Mouse (Mus musculus) liver, embryonic 14.5 days (tissue): Measurements from ENCODE around the gene Hc. TPM values are rescaled to one million over a fixed set of nuclear protein-coding genes. Genes with fewer than 3 reads are reported as not detected.

Experiments used
- ATAC-seq: fragments of 200-750 bp; cut with Nextera tagmentation; 2 replicates; pipeline ENCODE4 v1.8.0; 2017; ENCODE audit warnings: moderate number of reproducible peaks, mild to moderate bottlenecking, moderate library complexity; ENCODE audit not compliant: insufficient read depth
- DNase-seq, 3 experiments: peaks; one replicate each; pipeline ENCODE4 v3.0.0-alpha.2; 2012 to 2013; ENCODE audit warnings: low read depth in 3 of 3, low spot score in 3 of 3
- H3K27ac ChIP-seq: fragments of 300-500 bp; sonication (generic); 2 replicates; pipeline ENCODE4 v1.5.1; 2014; ENCODE audit warnings: moderate library complexity, mild to moderate bottlenecking, control low read depth, inconsistent platforms
- H3K27me3 ChIP-seq: fragments of 300-500 bp; sonication (generic); 2 replicates; pipeline ENCODE4 v1.6.1; 2014; ENCODE audit warnings: mild to moderate bottlenecking, low read length, moderate library complexity; ENCODE audit not compliant: control insufficient read depth, insufficient read depth
- H3K36me3 ChIP-seq: fragments of 300-500 bp; sonication (generic); replicated peaks from 2 replicates; pipeline ENCODE4 v1.6.1; 2014; ENCODE audit warnings: low read depth; ENCODE audit not compliant: control insufficient read depth, insufficient read depth
- H3K4me1 ChIP-seq, 2 experiments: fragments of 200-500 bp in 1 of 2; fragments of 300-500 bp in 1 of 2; sonication (generic) in 1 of 2; replicated peaks; 2 replicates each; pipeline ENCODE4 v1.6.1; 2012 to 2014; ENCODE audit warnings: antibody characterized with exemption in 1 of 2, inconsistent platforms in 1 of 2, low read length in 1 of 2; ENCODE audit not compliant: control insufficient read depth in 2 of 2, insufficient read depth in 2 of 2
- H3K4me2 ChIP-seq: fragments of 300-500 bp; sonication (generic); 2 replicates; pipeline ENCODE4 v1.6.1; 2014; ENCODE audit warnings: low read depth, mild to moderate bottlenecking, control low read depth, moderate library complexity
- H3K4me3 ChIP-seq, 2 experiments: fragments of 200-500 bp in 1 of 2; fragments of 300-500 bp in 1 of 2; sonication (generic) in 1 of 2; 2 replicates each; pipeline ENCODE4 v1.5.1; 2012 to 2014; ENCODE audit warnings: low read depth in 2 of 2, low read length in 2 of 2, mild to moderate bottlenecking in 2 of 2, control low read depth in 1 of 2, inconsistent platforms in 1 of 2, moderate library complexity in 1 of 2; ENCODE audit not compliant: insufficient read depth in 1 of 2
- H3K9ac ChIP-seq: fragments of 300-500 bp; sonication (generic); replicated peaks from 2 replicates; pipeline ENCODE4 v1.6.1; 2014; ENCODE audit warnings: mild to moderate bottlenecking, control low read depth, moderate library complexity
- H3K9me3 ChIP-seq: fragments of 300-500 bp; sonication (generic); 2 replicates; pipeline ENCODE4 v1.6.1; 2016; ENCODE audit warnings: low read length, mixed read lengths; ENCODE audit not compliant: control insufficient read depth
- CTCF ChIP-seq: IDR thresholded peaks from 2 replicates; pipeline ENCODE4 v1.5.1; 2016; ENCODE audit warnings: antibody characterized with exemption, low read depth, control low read depth
- EP300 ChIP-seq: IDR thresholded peaks from 2 replicates; pipeline ENCODE4 v1.6.1; 2016; ENCODE audit warnings: antibody characterized with exemption, low read depth
- WGBS: fragments of 180-500 bp; shearing (Covaris S2); extraction: QIAGEN DNeasy Blood & Tissue Kit; methylation state at CpG from one replicate; pipeline ENCODE4 v1.1.7; 2014; ENCODE audit not compliant: insufficient replicate concordance; 5-methylcytosine and 5-hydroxymethylcytosine counted together
- polyA plus RNA-seq, 2 experiments: library from polyadenylated mRNA; depleted of rRNA in 1 of 2; stranded (reverse) in 1 of 2; unstranded in 1 of 2; fragments of >200 nt; fragmentation: Nextera tagmentation in 1 of 2; extraction: Ambion mirVana in 1 of 2; gene quantifications; 2 replicates each; pipeline versions ENCODE4 v1.2.1 to v1.2.3; 2012 to 2014

The Hc gene
- polyA plus RNA-seq, 2 experiments: 37.4 to 56.3 TPM

DNA sequence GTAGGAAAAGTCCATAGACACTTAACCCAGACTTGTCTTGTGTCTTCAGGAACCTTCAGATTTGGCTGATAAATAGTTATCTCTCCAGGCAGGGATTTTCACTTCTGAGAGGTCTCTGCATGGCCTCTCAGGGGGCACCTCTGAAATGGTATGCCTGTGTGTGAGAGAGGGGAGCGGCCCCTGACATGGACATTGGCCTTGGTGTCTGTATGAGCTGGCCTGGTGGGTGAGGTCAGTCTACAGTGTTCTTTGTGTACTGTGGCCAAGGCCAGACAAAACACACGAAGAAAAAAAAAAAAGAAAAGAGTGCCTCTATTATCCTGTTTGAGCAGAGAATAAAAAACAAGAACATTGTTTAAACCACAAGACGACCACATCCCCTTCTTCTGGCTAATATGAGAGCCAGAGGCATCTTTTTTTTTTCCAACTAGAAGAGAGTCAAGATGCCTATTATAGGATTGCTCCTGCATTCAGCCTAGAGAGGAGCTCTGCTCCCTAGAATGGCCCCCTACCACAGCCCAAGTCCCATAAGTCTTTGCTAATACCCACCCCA, 81.7 kb downstream of the Hc start:
- Histone ChIP-seq H3K4me2 (no peak overlapping the region), H3K9me3 (no peaks in the 10 kb centered on the region), H3K4me3 (no peak overlapping the region), H3K36me3 (no peaks in the 10 kb centered on the region), H3K9ac (no peak overlapping the region), H3K4me1 (peaks cover 0 to 22% of the 10 kb centered on the region in 2 experiments; a peak in 2 of 4 replicates), H3K27me3 (no peaks in the 10 kb centered on the region), H3K27ac (no peak overlapping the region)
- ATAC-seq (no peak), DNase-seq (no peak)
- WGBS: 13% methylated on average over 3 of the region's 3 CpGs
- TF ChIP-seq CTCF: no peak
- no peak for TF ChIP-seq EP300

DNA sequence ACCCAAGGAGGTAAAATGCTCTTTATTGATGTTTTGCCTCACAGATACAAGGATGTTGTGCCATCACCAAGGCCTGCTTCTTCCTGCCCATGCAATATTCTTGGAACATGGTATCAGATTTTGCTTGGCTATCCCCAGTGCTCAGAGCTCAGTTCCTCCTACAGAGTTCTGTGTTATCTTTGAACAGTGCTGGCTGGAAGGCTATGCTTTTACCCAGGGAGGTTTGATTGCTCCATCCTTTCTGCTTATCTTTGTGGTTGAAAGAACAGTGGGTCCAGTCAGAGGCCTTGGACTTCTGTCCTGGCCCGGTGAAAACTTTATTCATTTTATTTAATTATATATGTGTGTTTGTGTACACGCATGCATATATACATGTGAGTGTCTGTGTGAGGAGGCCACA, 83.0 kb downstream of the Hc start:
- peaks cover 0 to 19% of the 10 kb centered on the region in 2 experiments; a peak in 2 of 4 replicates for H3K4me1 ChIP-seq
- H3K4me2 ChIP-seq: no peak overlapping the region
- ATAC-seq (no peak), DNase-seq (no peak)
- H3K9ac ChIP-seq: no peak overlapping the region
- H3K27ac ChIP-seq: no peak overlapping the region
- H3K9me3 ChIP-seq: no peaks in the 10 kb centered on the region
- no peaks in the 10 kb centered on the region for H3K27me3 ChIP-seq
- WGBS: 50% methylated on average over 2 of the region's 2 CpGs
- H3K36me3 ChIP-seq: no peaks in the 10 kb centered on the region
- TF ChIP-seq CTCF: no peak
- TF ChIP-seq EP300: no peak
- H3K4me3 ChIP-seq: no peak overlapping the region

DNA sequence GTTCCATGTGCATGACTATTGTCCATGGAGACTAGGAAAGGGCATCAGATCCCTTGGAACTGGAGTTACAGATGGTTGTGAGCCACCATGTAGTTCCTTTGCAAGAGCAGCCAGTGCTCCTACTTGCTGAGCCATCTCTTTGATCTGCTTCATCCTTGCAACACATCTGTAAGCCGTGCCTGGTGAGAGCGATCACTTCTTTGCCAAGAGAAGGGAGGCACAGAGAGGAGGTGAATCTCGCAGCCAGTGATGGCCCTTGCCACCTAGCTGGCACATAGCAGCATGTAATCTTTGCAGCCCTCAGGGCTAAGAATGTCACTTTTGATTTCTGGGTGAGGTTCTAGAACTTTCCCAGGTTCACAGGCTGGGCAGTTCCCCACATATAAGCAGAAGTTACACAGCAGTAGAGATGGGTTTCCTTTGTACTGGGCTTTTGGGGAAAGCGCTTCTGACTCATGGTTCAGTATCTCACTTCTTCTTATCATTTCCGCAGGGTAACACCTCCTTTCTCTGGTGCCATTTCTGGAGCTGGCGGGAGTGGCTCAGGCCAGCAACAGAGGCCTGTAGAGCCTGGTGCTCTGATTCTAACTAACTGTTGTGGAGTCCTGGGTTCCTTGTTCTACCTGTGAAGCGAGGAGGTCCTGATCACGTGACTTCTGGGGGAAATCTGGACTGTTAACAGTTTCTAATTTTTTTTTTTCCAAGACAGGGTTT, 84.1 kb downstream of the Hc start:
- no peak for TF ChIP-seq CTCF
- TF ChIP-seq EP300: no peak
- DNase-seq (peak in 1 of 3 experiments; percentile 22), ATAC-seq (no peak)
- Histone ChIP-seq H3K4me3 (no peak overlapping the region), H3K9ac (no peak overlapping the region), H3K4me2 (no peak overlapping the region), H3K36me3 (no peaks in the 10 kb centered on the region), H3K27ac (no peak overlapping the region), H3K4me1 (peaks cover 0 to 19% of the 10 kb centered on the region in 2 experiments; a peak in 2 of 4 replicates), H3K27me3 (no peaks in the 10 kb centered on the region), H3K9me3 (no peaks in the 10 kb centered on the region)
- WGBS: 25% methylated on average over 8 of the region's 8 CpGs

DNA sequence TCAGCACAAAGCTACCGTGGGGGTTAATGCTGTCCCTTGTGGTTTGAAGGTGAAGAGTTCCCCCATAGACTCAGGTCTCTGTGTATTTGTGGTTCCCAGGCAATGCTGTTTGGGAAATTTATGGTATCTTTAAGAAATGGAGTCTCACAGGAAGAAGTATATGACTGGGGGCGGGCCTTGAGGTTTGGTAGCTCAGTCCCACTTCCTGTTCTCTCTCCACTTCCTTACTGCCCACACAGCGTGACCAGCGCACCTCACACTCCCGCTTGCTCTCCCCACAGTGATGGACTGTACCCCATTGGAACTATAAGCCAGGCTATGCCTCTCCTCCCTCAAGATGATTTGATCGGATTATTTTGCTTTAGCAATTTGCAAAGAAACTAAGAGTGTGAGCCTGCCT, 84.8 kb downstream of the Hc start:
- TF ChIP-seq CTCF: no peak
- no peak for TF ChIP-seq EP300
- no peak for ATAC-seq
- H3K27ac ChIP-seq: no peak overlapping the region
- H3K27me3 ChIP-seq: no peaks in the 10 kb centered on the region
- H3K9ac ChIP-seq: no peak overlapping the region
- no peaks in the 10 kb centered on the region for H3K36me3 ChIP-seq
- no peak overlapping the region for H3K4me2 ChIP-seq
- 38% methylated on average over 6 of the region's 6 CpGs for WGBS
- H3K4me3 ChIP-seq: no peak overlapping the region
- peaks cover 0 to 19% of the 10 kb centered on the region in 2 experiments; a peak in 2 of 4 replicates for H3K4me1 ChIP-seq
- H3K9me3 ChIP-seq: no peaks in the 10 kb centered on the region
- no peak for DNase-seq

DNA sequence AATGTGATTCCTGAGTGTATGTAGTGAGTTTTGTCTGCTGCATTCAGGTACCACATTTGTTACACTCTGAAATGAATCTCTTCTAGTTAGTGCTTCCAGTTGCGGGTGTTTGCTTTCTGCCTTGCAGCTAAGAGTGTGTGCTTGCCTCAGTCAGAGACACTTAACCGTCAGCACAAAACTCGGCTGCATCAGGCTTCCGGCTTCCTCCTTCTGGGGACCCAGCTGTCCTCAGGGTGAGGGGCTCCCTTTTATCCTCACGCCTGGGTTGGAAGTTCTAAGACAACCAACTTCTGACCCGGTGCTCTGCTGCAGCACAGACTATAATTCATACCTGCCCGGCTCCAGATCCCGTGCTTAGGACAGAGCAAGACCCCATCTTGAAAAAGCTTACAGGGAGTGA, 88.2 kb downstream of the Hc start:
- H3K27ac ChIP-seq: no peak overlapping the region
- H3K4me2 ChIP-seq: no peak overlapping the region
- DNase-seq (no peak), ATAC-seq (no peak)
- H3K4me3 ChIP-seq: no peak overlapping the region
- H3K4me1 ChIP-seq: peaks cover 0 to 9% of the 10 kb centered on the region in 2 experiments; a peak in 2 of 4 replicates
- WGBS: 61% methylated on average over 8 of the region's 8 CpGs
- TF ChIP-seq CTCF (no peak), EP300 (no peak)
- no peaks in the 10 kb centered on the region for H3K27me3 ChIP-seq
- H3K9me3 ChIP-seq: no peaks in the 10 kb centered on the region
- H3K9ac ChIP-seq: no peak overlapping the region
- no peaks in the 10 kb centered on the region for H3K36me3 ChIP-seq
